Mouse (Mus musculus) A20 (cell line): ENCODE measurements around the gene Tanc1.

Source experiments
- DNase-seq: peaks from one replicate; pipeline ENCODE4 v3.0.0-alpha.2; 2011; ENCODE audit warnings: low read depth, low spot score

The Tanc1 gene

GRCm38 (mm10) chr2:59785597-59785996, 173.8 kb downstream of the Tanc1 start:
- DNase-seq, result no peak

- DNase-seq, result no peak
Measured at GRCm38 (mm10) chr2:59788704-59789500, 177.1 kb downstream of the Tanc1 start.

- DNase-seq, result no peak
Measured at GRCm38 (mm10) chr2:59791596-59791995, 179.8 kb downstream of the Tanc1 start.

- DNase-seq, result no peak
Measured at GRCm38 (mm10) chr2:59793337-59793736, 181.5 kb downstream of the Tanc1 start.

GRCm38 (mm10) chr2:59794838-59795237, 183.0 kb downstream of the Tanc1 start:
- no peak for DNase-seq

GRCm38 (mm10) chr2:59798934-59799532, 187.2 kb downstream of the Tanc1 start:
- no peak for DNase-seq

- no peak for DNase-seq
Measured at GRCm38 (mm10) chr2:59799572-59799971, 187.7 kb downstream of the Tanc1 start.

GRCm38 (mm10) chr2:59800481-59801266, 188.8 kb downstream of the Tanc1 start:
- no peak for DNase-seq

- no peak for DNase-seq
Measured at GRCm38 (mm10) chr2:59802722-59803387, 191.0 kb downstream of the Tanc1 start.

- DNase-seq, result no peak
Measured at GRCm38 (mm10) chr2:59805595-59805994, 193.8 kb downstream of the Tanc1 start.

- no peak for DNase-seq
Measured at GRCm38 (mm10) chr2:59806038-59806437, 194.2 kb downstream of the Tanc1 start.

GRCm38 (mm10) chr2:59808608-59809007, 196.8 kb downstream of the Tanc1 start:
- DNase-seq, result no peak

- DNase-seq, result no peak
Measured at GRCm38 (mm10) chr2:59810039-59810438, 198.2 kb downstream of the Tanc1 start.

GRCm38 (mm10) chr2:59811247-59811646, 199.4 kb downstream of the Tanc1 start:
- DNase-seq, result no peak

GRCm38 (mm10) chr2:59812641-59813040, 200.8 kb downstream of the Tanc1 start:
- no peak for DNase-seq

GRCm38 (mm10) chr2:59813457-59813856, 201.6 kb downstream of the Tanc1 start:
- DNase-seq, result no peak

- DNase-seq, result no peak
Measured at GRCm38 (mm10) chr2:59814997-59815396, 203.2 kb downstream of the Tanc1 start.

GRCm38 (mm10) chr2:59818663-59819062, 206.8 kb downstream of the Tanc1 start:
- no peak for DNase-seq

- DNase-seq, result no peak
Measured at GRCm38 (mm10) chr2:59819415-59819814, 207.6 kb downstream of the Tanc1 start.

- DNase-seq, result no peak
Measured at GRCm38 (mm10) chr2:59820088-59820487, 208.2 kb downstream of the Tanc1 start.

GRCm38 (mm10) chr2:59821044-59821443, 209.2 kb downstream of the Tanc1 start:
- DNase-seq, result no peak

GRCm38 (mm10) chr2:59824289-59824688, 212.4 kb downstream of the Tanc1 start:
- DNase-seq, result no peak
